Mouse (Mus musculus): ENCODE results near the gene Capn13.

GRCm38 (mm10) chr17:73381681-73382080, 19.0 kb downstream of the Capn13 start:
- TF ChIP-seq GATA1 (IDR thresholded peaks at IDR 0.05; ENCODE audit: low read length) (no peak), TAL1 (IDR thresholded peaks at IDR 0.05; ENCODE audit: low read length) (no peak)

All from erythroblast, embryonic 14.5 days (primary cell).